Mouse (Mus musculus): ENCODE results near the gene Saal1. TPM values are rescaled to one million over a fixed set of nuclear protein-coding genes. Genes with fewer than 3 reads are reported as not detected.

Saal1 gene
- polyA plus RNA-seq, 1 experiment from 2014 or later, result 20.3 TPM

DNA sequence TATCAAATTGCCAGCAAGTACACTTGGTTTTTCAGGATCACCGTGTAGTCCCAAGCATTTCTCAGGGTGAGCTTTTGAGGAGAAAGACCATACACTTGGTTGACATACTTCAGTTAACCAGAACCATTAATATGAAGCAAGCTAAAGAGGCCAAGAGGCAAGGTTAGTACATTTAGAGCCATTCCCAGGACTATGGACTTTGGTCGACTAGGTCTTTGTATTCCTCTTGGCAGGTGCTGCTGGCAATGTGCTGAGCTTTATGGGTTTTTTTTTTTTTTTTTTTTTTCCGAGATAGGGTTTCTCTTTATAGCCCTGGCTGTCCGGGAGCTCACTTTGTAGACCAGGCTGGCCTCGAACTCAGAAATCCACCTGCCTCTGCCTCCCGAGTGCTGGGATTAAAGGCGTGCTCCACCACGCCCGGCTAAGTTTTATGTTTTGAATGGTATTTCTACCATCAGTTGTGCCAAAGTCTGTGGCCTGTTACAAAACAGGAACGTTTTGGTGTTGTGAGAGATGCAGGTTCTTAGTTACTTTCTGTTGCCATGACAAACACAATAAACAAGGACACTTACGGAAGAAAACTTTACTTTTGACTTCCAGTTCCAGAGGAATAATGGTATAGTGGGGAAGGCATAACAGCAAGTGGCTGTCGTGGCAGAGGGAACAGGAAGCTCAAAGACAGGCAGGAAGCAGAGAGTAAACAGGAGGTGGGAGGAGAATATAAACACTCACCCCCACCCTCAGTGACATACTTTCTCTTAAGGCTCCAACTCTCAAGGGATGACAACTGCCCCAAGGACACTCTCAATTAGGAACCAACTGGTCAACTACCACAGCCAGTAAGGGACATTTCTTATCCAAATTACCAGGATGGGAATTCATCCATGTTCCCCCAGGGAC, 28.3 kb upstream of the Saal1 start:
- no peak overlapping the region for H3K4me2 ChIP-seq (ENCODE audit: low read length)
- H3K4me3 ChIP-seq (replicated peaks; ENCODE audit: low read depth, low read length), result no peak overlapping the region
- no peak for TF ChIP-seq CTCF (IDR thresholded peaks at IDR 0.05; ENCODE audit: low read depth)
- no peak overlapping the region for H3K9ac ChIP-seq (ENCODE audit: low read depth, low read length)
- no peaks in the 10 kb centered on the region for H3K27me3 ChIP-seq (ENCODE audit: insufficient read depth, low read length)
- no peak for ATAC-seq (replicated peaks; ENCODE audit: low FRiP score, low read depth)
- H3K9me3 ChIP-seq (replicated peaks; ENCODE audit: low read length), result no peaks in the 10 kb centered on the region
- H3K4me1 ChIP-seq (replicated peaks; ENCODE audit: insufficient read depth, low read length), result no peaks in the 10 kb centered on the region
- no peak for DNase-seq (ENCODE audit: low spot score)
- 75% methylated on average over 12 of the region's 12 CpGs for WGBS
- H3K27ac ChIP-seq, result no peak overlapping the region
- no peaks in the 10 kb centered on the region for H3K36me3 ChIP-seq (ENCODE audit: insufficient read depth, low read length)

- no peaks in the 10 kb centered on the region for H3K36me3 ChIP-seq (ENCODE audit: insufficient read depth, low read length)
- no peak overlapping the region for H3K4me3 ChIP-seq (replicated peaks; ENCODE audit: low read depth, low read length)
- ATAC-seq (replicated peaks; ENCODE audit: low FRiP score, low read depth) (no peak), DNase-seq (ENCODE audit: low spot score) (no peak)
- H3K27me3 ChIP-seq (ENCODE audit: insufficient read depth, low read length), result no peaks in the 10 kb centered on the region
- no peak overlapping the region for H3K27ac ChIP-seq
- H3K9ac ChIP-seq (ENCODE audit: low read depth, low read length), result no peak overlapping the region
- TF ChIP-seq CTCF (IDR thresholded peaks at IDR 0.05; ENCODE audit: low read depth), result no peak
- WGBS, result 84% methylated on average over 2 of the region's 2 CpGs
- H3K4me2 ChIP-seq (ENCODE audit: low read length), result no peak overlapping the region
- no peaks in the 10 kb centered on the region for H3K9me3 ChIP-seq (replicated peaks; ENCODE audit: low read length)
- H3K4me1 ChIP-seq (replicated peaks; ENCODE audit: insufficient read depth, low read length), result no peaks in the 10 kb centered on the region
These were observed 24.5 kb upstream of the Saal1 start for GRCm38 (mm10) chr7:46734983-46735382.

DNA sequence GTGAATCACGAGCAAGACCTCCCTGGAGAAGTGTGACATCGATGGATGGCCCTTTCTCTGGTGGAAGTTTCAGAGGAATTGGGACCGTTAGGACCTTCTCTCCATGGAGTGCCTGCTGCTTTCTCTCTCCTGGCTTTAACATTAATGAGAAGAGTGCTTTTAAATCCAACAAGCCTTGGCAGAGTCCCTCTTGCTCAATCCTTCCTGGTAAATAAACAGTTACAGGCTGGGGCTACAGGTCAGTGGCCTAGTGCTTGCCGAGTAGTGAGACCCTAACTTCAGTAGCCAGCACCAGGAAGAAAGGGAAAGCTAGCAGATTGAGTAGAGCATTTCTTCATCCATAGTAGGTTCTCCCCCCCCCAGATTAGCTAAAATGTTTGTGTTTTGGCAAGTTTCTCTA, 22.0 kb upstream of the Saal1 start, which contains the start of gene Saa4:
Gene Saa4 (minus strand): TSS at position 146 of the 400 bp plus-strand sequence.
- no peak within 1 kb of the TSS for H3K4me3 ChIP-seq (replicated peaks; ENCODE audit: low read depth, low read length)
- 71% methylated on average over 4 of the region's 4 CpGs for WGBS
- TF ChIP-seq CTCF (IDR thresholded peaks at IDR 0.05; ENCODE audit: low read depth), result no peak
- H3K27ac ChIP-seq, result no peak within 1 kb of the TSS
- no peaks in the 10 kb centered on the region for H3K9me3 ChIP-seq (replicated peaks; ENCODE audit: low read length)
- no peak for ATAC-seq (replicated peaks; ENCODE audit: low FRiP score, low read depth)
- H3K4me2 ChIP-seq (ENCODE audit: low read length), result no peak within 1 kb of the TSS
- H3K36me3 ChIP-seq (ENCODE audit: insufficient read depth, low read length), result no peaks in the 10 kb centered on the region
- no peaks in the 10 kb centered on the region for H3K27me3 ChIP-seq (ENCODE audit: insufficient read depth, low read length)
- H3K4me1 ChIP-seq (replicated peaks; ENCODE audit: insufficient read depth, low read length), result no peaks in the 10 kb centered on the region
- no peak within 1 kb of the TSS for H3K9ac ChIP-seq (ENCODE audit: low read depth, low read length)
- DNase-seq (ENCODE audit: low spot score), result no peak

DNA sequence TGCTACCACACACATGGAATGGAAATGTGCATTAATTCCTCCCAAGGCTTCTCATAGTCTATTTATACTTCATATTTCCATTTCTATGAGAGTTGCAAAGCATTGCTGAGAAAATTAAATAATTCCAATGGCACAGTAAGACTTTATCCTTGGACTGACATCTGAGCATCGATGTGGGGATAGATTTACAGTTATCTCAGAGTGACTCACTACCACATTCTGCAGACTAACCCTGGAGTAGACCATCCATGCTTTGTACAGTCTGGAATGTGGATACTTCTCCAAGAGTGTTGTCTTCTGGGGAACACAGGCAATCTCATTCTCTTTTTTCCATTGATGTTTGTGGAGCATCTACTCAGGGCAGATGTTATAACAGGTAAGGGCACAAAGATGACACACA, 17.1 kb upstream of the Saal1 start:
- no peaks in the 10 kb centered on the region for H3K4me1 ChIP-seq (replicated peaks; ENCODE audit: insufficient read depth, low read length)
- ATAC-seq (replicated peaks; ENCODE audit: low FRiP score, low read depth) (no peak), DNase-seq (ENCODE audit: low spot score) (no peak)
- H3K9me3 ChIP-seq (replicated peaks; ENCODE audit: low read length), result no peaks in the 10 kb centered on the region
- no peak overlapping the region for H3K4me3 ChIP-seq (replicated peaks; ENCODE audit: low read depth, low read length)
- no peaks in the 10 kb centered on the region for H3K27me3 ChIP-seq (ENCODE audit: insufficient read depth, low read length)
- WGBS, result 77% methylated on average over 1 of the region's 1 CpGs
- no peak overlapping the region for H3K9ac ChIP-seq (ENCODE audit: low read depth, low read length)
- H3K4me2 ChIP-seq (ENCODE audit: low read length), result no peak overlapping the region
- no peak for TF ChIP-seq CTCF (IDR thresholded peaks at IDR 0.05; ENCODE audit: low read depth)
- H3K27ac ChIP-seq, result no peak overlapping the region
- no peaks in the 10 kb centered on the region for H3K36me3 ChIP-seq (ENCODE audit: insufficient read depth, low read length)

DNA sequence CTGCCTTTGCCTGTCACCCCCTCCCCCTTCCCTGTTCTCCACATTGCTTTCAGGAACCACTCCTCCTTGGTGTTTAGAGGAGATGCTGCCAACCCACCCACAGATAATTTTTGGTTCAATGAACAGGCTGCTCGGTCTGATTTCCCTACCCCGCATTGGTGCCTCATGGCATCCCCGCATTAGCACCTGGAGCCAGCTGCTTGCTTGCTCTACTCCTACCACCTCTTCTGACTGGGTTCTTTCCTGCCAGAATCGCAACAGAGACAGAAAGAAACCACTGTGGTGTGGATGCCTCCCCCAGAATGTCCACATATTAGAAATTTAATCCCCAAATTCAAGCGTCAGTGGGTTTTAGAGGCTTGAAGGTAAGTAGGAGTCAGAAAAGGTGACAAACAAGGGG, 13.9 kb upstream of the Saal1 start:
- no peaks in the 10 kb centered on the region for H3K9me3 ChIP-seq (replicated peaks; ENCODE audit: low read length)
- no peak overlapping the region for H3K4me3 ChIP-seq (replicated peaks; ENCODE audit: low read depth, low read length)
- 39% methylated on average over 5 of the region's 5 CpGs for WGBS
- TF ChIP-seq CTCF (IDR thresholded peaks at IDR 0.05; ENCODE audit: low read depth), result no peak
- H3K27me3 ChIP-seq (ENCODE audit: insufficient read depth, low read length), result no peaks in the 10 kb centered on the region
- H3K36me3 ChIP-seq (ENCODE audit: insufficient read depth, low read length), result no peaks in the 10 kb centered on the region
- DNase-seq (ENCODE audit: low spot score), result peak; percentile 66
- peak; percentile 64; the same call in 1 of the 2 replicates for ATAC-seq (replicated peaks; ENCODE audit: low FRiP score, low read depth)
- peak overlapping the region; percentile 0; the same call in 1 of the 2 replicates for H3K27ac ChIP-seq
- no peaks in the 10 kb centered on the region for H3K4me1 ChIP-seq (replicated peaks; ENCODE audit: insufficient read depth, low read length)
- no peak overlapping the region for H3K4me2 ChIP-seq (ENCODE audit: low read length)
- H3K9ac ChIP-seq (ENCODE audit: low read depth, low read length), result no peak overlapping the region

DNA sequence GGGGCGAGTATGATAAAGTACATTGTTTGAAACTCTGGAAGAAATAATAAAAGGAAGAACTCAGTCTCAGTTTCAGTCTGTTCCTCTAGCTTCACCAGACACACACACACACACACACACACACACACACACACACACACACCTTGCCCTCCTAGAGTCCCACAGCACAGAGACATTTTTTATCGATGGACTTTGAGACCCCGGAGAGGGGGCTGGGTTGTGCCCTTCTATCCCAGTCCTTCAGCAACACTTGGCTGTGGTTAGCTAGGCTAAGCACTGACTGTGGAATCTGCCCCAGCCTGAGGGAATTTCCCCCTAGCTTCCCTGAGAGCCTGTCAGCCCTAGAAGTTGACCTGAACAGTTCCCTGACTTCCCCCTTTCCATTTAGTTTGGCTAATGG, 13.4 kb upstream of the Saal1 start:
- TF ChIP-seq CTCF (IDR thresholded peaks at IDR 0.05; ENCODE audit: low read depth), result no peak
- H3K36me3 ChIP-seq (ENCODE audit: insufficient read depth, low read length), result no peaks in the 10 kb centered on the region
- H3K4me2 ChIP-seq (ENCODE audit: low read length), result no peak overlapping the region
- no peaks in the 10 kb centered on the region for H3K27me3 ChIP-seq (ENCODE audit: insufficient read depth, low read length)
- H3K27ac ChIP-seq, result peak overlapping the region; percentile 0; the same call in 1 of the 2 replicates
- 70% methylated on average over 3 of the region's 3 CpGs for WGBS
- no peak overlapping the region for H3K9ac ChIP-seq (ENCODE audit: low read depth, low read length)
- peak; percentile 87 for ATAC-seq (replicated peaks; ENCODE audit: low FRiP score, low read depth)
- peak; percentile 21 for DNase-seq (ENCODE audit: low spot score)
- H3K4me1 ChIP-seq (replicated peaks; ENCODE audit: insufficient read depth, low read length), result no peaks in the 10 kb centered on the region
- H3K4me3 ChIP-seq (replicated peaks; ENCODE audit: low read depth, low read length), result no peak overlapping the region
- no peaks in the 10 kb centered on the region for H3K9me3 ChIP-seq (replicated peaks; ENCODE audit: low read length)
